Mouse (Mus musculus) mouse trophoblast stem cell (cell line): ENCODE data around the gene Map6.

Experiments
- in situ Hi-C, 2 experiments: fragments of 300-500 bp; cut with MseI, MboI; formaldehyde crosslinking; loops; 2 replicates in 1 of 2; 3 replicates in 1 of 2; pipeline ENCODE4 v1.15.1; 2025

The Map6 gene

GRCm38 (mm10) chr7:99263509-99263908, 3.7 kb upstream of the Map6 start:
- in situ Hi-C loops: no loop called here

- in situ Hi-C loops: no loop called here
Measured at GRCm38 (mm10) chr7:99264597-99264996, 2.6 kb upstream of the Map6 start.

- in situ Hi-C loops: no loop called here
Measured at GRCm38 (mm10) chr7:99267897-99268505, 754 bp downstream of the Map6 start.

- in situ Hi-C loops: no loop called here
Measured at GRCm38 (mm10) chr7:99268506-99268900, 1.3 kb downstream of the Map6 start.

- in situ Hi-C loops: no loop called here
Measured at GRCm38 (mm10) chr7:99268951-99269945, 2.0 kb downstream of the Map6 start.

GRCm38 (mm10) chr7:99271630-99272029, 4.4 kb downstream of the Map6 start:
- in situ Hi-C loops: no loop called here

- in situ Hi-C loops: no loop called here
Measured at GRCm38 (mm10) chr7:99275131-99275530, 7.9 kb downstream of the Map6 start.

- in situ Hi-C loops: no loop called here
Measured at GRCm38 (mm10) chr7:99276679-99277078, 9.4 kb downstream of the Map6 start.

- in situ Hi-C loops: no loop called here
Measured at GRCm38 (mm10) chr7:99278309-99278708, 11.1 kb downstream of the Map6 start.

GRCm38 (mm10) chr7:99279586-99279985, 12.3 kb downstream of the Map6 start:
- in situ Hi-C loops: no loop called here

GRCm38 (mm10) chr7:99287287-99287686, 20.0 kb downstream of the Map6 start:
- in situ Hi-C loops: no loop called here

- in situ Hi-C loops: no loop called here
Measured at GRCm38 (mm10) chr7:99290008-99290407, 22.8 kb downstream of the Map6 start.

GRCm38 (mm10) chr7:99290925-99291324, 23.7 kb downstream of the Map6 start:
- in situ Hi-C loops: no loop called here

- in situ Hi-C loops: no loop called here
Measured at GRCm38 (mm10) chr7:99294198-99294780, 27.0 kb downstream of the Map6 start.

- in situ Hi-C loops: no loop called here
Measured at GRCm38 (mm10) chr7:99295104-99295503, 27.9 kb downstream of the Map6 start.

- in situ Hi-C loops: no loop called here
Measured at GRCm38 (mm10) chr7:99300650-99301175, 33.5 kb downstream of the Map6 start.

GRCm38 (mm10) chr7:99304029-99304428, 36.8 kb downstream of the Map6 start:
- in situ Hi-C loops: no loop called here

- in situ Hi-C loops: no loop called here
Measured at GRCm38 (mm10) chr7:99304949-99305372, 37.7 kb downstream of the Map6 start.

- in situ Hi-C loops: no loop called here
Measured at GRCm38 (mm10) chr7:99305688-99306087, 38.4 kb downstream of the Map6 start.

GRCm38 (mm10) chr7:99306640-99307039, 39.4 kb downstream of the Map6 start:
- in situ Hi-C loops: no loop called here

- in situ Hi-C loops: no loop called here
Measured at GRCm38 (mm10) chr7:99311433-99311832, 44.2 kb downstream of the Map6 start.

GRCm38 (mm10) chr7:99312058-99312457, 44.8 kb downstream of the Map6 start:
- in situ Hi-C loops: no loop called here
